Mouse (Mus musculus) limb, embryonic 14.5 days (tissue): Measurements from ENCODE around the gene Foxr1. TPM values are rescaled to one million over a fixed set of nuclear protein-coding genes. Genes with fewer than 3 reads are reported as not detected.

Experiments
- ATAC-seq: fragments of 200-750 bp; cut with Nextera tagmentation; 2 replicates; pipeline ENCODE4 v1.8.0; 2017; ENCODE audit warnings: low read depth, moderate number of reproducible peaks, moderate TSS enrichment; ENCODE audit not compliant: low FRiP score
- DNase-seq: peaks from one replicate; pipeline ENCODE4 v3.0.0-alpha.2; 2015; ENCODE audit warnings: low spot score
- H3K27ac ChIP-seq: fragments of 300-500 bp; sonication (generic); replicated peaks from 2 replicates; pipeline ENCODE4 v1.5.1; 2014; ENCODE audit warnings: low read depth, mild to moderate bottlenecking, low read length, moderate library complexity, mixed read lengths
- H3K27me3 ChIP-seq: fragments of 300-500 bp; sonication (generic); 2 replicates; pipeline ENCODE4 v1.6.1; 2014; ENCODE audit warnings: low read length, mixed read lengths; ENCODE audit not compliant: control insufficient read depth, insufficient read depth
- H3K36me3 ChIP-seq: fragments of 300-500 bp; sonication (generic); 2 replicates; pipeline ENCODE4 v1.6.1; 2014; ENCODE audit warnings: mild to moderate bottlenecking, low read length, moderate library complexity, mixed read lengths; ENCODE audit not compliant: control insufficient read depth, insufficient read depth
- H3K4me1 ChIP-seq: fragments of 300-500 bp; sonication (generic); 2 replicates; pipeline ENCODE4 v1.6.1; 2014; ENCODE audit warnings: antibody characterized with exemption, low read length, mixed read lengths; ENCODE audit not compliant: control insufficient read depth, insufficient read depth
- H3K4me2 ChIP-seq: fragments of 300-500 bp; sonication (generic); replicated peaks from 2 replicates; pipeline ENCODE4 v1.6.1; 2014; ENCODE audit warnings: low read depth, mild to moderate bottlenecking, low read length, moderate library complexity; ENCODE audit not compliant: severe bottlenecking
- H3K4me3 ChIP-seq: fragments of 300-500 bp; sonication (generic); replicated peaks from 2 replicates; pipeline ENCODE4 v1.5.1; 2014; ENCODE audit warnings: low read length
- H3K9ac ChIP-seq: fragments of 300-500 bp; sonication (generic); 2 replicates; pipeline ENCODE4 v1.6.1; 2014; ENCODE audit warnings: mild to moderate bottlenecking, low read depth, low read length, moderate library complexity; ENCODE audit not compliant: severe bottlenecking
- H3K9me3 ChIP-seq: fragments of 300-500 bp; sonication (generic); 2 replicates; pipeline ENCODE4 v1.6.1; 2016; ENCODE audit warnings: low read length; ENCODE audit not compliant: control insufficient read depth
- POLR2A ChIP-seq: fragments of 200-500 bp; IDR thresholded peaks from 2 replicates; pipeline ENCODE4 v1.8.0; 2012; ENCODE audit warnings: inconsistent platforms, mild to moderate bottlenecking, moderate library complexity, borderline replicate concordance; ENCODE audit not compliant: insufficient read depth, insufficient read length; ENCODE audit errors: extremely low read depth
- WGBS: fragments of 180-500 bp; shearing (Covaris S2); extraction: QIAGEN DNeasy Blood & Tissue Kit; methylation state at CpG from one replicate; pipeline ENCODE4 v1.1.7; 2014; 5-methylcytosine and 5-hydroxymethylcytosine counted together
- polyA plus RNA-seq, 2 experiments: library from polyadenylated mRNA; depleted of rRNA in 1 of 2; stranded (reverse) in 1 of 2; unstranded in 1 of 2; fragments of >200 nt; fragmentation: Nextera tagmentation in 1 of 2; extraction: Ambion mirVana in 1 of 2; gene quantifications; 2 replicates each; pipeline versions ENCODE4 v1.2.1 to v1.2.3; 2012 to 2014

Gene Foxr1
- polyA plus RNA-seq, 2 experiments: not detected

DNA sequence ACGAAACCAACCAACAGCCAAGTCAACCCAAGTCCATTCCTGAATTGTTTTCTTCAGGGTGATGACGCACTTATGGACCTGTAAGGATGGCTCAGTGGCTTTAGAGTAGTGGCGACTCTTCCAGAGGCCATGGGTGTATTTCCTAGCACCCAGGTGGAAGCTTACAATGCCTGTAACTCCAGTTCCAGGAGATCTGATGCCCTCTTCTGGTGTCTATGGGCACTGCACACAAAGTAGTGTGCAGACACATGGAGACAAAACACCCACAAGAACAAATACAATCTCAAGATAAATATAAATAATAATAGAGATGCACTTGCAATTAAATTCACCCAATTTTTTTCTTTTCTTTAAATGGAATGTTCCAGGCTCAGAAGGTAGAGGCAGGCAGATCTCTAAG lies 35.0 kb upstream of the Foxr1 start:
- Histone ChIP-seq H3K27me3 (no peaks in the 10 kb centered on the region), H3K9ac (no peak overlapping the region), H3K36me3 (no peaks in the 10 kb centered on the region), H3K4me2 (no peak overlapping the region), H3K9me3 (no peaks in the 10 kb centered on the region), H3K4me3 (no peak overlapping the region), H3K4me1 (peaks cover 15% of the 10 kb centered on the region), H3K27ac (no peak overlapping the region)
- 98% methylated on average over 3 of the region's 3 CpGs for WGBS
- ATAC-seq: no peak
- DNase-seq: no peak
- no peak for TF ChIP-seq POLR2A

DNA sequence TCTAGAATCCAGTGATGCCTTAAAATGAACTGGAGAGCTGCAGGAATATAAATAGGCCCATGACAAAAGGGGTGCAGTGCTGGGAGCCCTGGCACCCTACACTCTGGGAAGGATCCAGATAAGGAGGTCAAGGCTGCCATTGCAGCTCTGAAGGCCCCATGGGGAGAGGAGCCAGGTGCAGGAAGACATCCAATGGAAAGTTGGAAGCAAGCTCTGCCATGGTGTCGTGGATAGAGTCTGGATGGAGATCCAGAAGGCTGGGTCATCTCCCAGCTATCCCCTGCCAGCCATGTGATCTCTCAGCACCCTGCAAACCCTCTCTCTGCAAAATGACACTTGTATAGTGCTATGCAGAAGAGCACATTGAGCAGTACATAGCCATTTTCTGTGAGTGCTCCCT lies 33.4 kb upstream of the Foxr1 start:
- Histone ChIP-seq H3K4me2 (no peak overlapping the region), H3K27me3 (no peaks in the 10 kb centered on the region), H3K4me3 (no peak overlapping the region), H3K36me3 (no peaks in the 10 kb centered on the region), H3K27ac (no peak overlapping the region), H3K9me3 (no peaks in the 10 kb centered on the region), H3K9ac (no peak overlapping the region), H3K4me1 (peaks cover 12% of the 10 kb centered on the region)
- TF ChIP-seq POLR2A: no peak
- DNase-seq: no peak
- WGBS: 33% methylated on average over 1 of the region's 1 CpGs
- ATAC-seq: no peak

DNA sequence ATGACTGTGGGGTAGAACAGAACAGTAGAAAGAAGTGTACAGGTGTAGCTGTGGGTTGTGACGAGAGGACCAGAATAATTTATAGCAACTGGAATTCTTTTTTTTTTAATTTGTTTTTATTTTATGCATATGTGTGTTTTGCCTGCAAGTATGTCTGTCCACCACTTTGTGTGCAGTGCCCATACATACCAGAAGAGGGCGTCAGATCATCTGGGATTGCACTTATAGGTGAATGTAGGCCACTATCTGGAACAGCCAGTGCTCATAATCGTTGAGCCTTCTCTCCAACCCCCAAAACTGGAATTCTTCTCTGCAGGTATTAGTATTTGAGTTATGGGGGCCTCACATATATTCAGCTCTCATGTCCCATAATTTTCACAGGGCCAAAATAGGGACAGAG lies 32.2 kb upstream of the Foxr1 start:
- Histone ChIP-seq H3K9me3 (no peaks in the 10 kb centered on the region), H3K27me3 (no peaks in the 10 kb centered on the region), H3K36me3 (no peaks in the 10 kb centered on the region), H3K27ac (no peak overlapping the region), H3K4me2 (no peak overlapping the region), H3K9ac (no peak overlapping the region), H3K4me1 (peaks cover 12% of the 10 kb centered on the region), H3K4me3 (no peak overlapping the region)
- DNase-seq (no peak), ATAC-seq (no peak)
- WGBS: 62% methylated on average over 3 of the region's 3 CpGs
- TF ChIP-seq POLR2A: no peak

DNA sequence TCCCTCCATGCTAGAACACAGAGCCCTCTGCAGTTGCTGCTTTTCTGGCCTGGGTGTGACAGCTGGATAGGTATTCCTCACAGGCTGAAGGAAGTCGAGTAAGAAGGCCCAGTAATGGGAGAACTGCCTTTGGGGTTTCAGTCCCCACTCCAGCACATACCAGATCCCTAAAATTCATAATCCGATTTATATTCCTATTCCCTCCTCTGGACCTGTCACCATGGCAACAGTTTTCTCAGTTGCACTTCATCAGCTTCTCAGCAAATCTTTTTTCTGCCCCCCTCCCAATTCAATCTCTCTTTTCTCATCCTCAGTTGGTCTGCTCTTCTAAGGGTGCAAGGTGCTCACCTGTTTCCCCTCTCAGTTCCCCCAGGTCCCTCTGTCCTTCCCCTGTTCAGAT lies 27.9 kb upstream of the Foxr1 start:
- 42% methylated on average over 2 of the region's 2 CpGs for WGBS
- DNase-seq (no peak), ATAC-seq (no peak)
- Histone ChIP-seq H3K36me3 (no peaks in the 10 kb centered on the region), H3K4me2 (no peak overlapping the region), H3K9ac (no peak overlapping the region), H3K9me3 (no peaks in the 10 kb centered on the region), H3K27me3 (no peaks in the 10 kb centered on the region), H3K27ac (no peak overlapping the region), H3K4me3 (no peak overlapping the region), H3K4me1 (no peaks in the 10 kb centered on the region)
- no peak for TF ChIP-seq POLR2A

DNA sequence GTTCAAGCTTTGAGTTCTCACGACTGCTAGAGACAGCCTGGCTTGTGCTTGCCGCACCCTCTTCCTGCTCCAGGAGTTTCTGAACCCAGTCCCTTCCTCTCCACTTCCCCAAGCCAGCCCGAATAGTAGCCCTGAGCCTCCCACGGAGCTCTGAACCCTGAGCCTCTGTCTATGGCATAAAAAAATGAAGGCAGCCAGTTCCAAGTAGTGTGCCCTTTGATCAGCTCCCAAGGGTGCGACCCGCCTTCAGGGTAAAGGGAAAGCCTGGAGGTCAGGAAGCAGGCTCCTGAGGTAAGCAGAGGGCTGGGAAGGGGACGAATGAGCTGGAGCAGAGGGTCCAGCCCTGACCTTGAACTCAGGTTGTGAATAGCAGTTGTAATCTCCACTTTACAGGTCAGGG lies 27.3 kb upstream of the Foxr1 start:
- H3K4me2 ChIP-seq: no peak overlapping the region
- H3K27me3 ChIP-seq: no peaks in the 10 kb centered on the region
- DNase-seq: no peak
- H3K9me3 ChIP-seq: no peaks in the 10 kb centered on the region
- WGBS: 55% methylated on average over 7 of the region's 7 CpGs
- H3K4me1 ChIP-seq: no peaks in the 10 kb centered on the region
- H3K9ac ChIP-seq: no peak overlapping the region
- no peak overlapping the region for H3K27ac ChIP-seq
- no peak for ATAC-seq
- H3K4me3 ChIP-seq: no peak overlapping the region
- H3K36me3 ChIP-seq: no peaks in the 10 kb centered on the region
- TF ChIP-seq POLR2A: no peak

DNA sequence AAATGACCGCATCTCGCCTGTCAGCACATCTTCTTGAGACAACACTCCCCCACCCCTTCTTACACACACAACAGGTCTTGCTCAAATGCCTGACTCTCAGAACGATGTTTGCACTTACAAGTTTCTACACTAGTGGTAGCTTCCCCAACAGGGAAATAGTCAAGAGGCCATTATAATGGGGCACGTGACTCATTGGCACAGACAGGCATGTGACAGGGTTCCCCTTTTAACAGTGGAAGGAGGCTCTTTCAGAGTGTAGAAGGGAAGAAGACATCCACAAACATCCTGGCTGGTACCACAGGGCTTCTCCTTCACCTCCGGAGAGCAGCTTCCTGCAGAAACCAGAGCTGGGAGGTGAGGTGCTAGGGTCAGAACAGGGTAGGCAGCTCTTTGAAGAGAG lies 21.0 kb upstream of the Foxr1 start:
- Histone ChIP-seq H3K4me1 (no peaks in the 10 kb centered on the region), H3K9ac (no peak overlapping the region), H3K27ac (no peak overlapping the region), H3K4me2 (no peak overlapping the region), H3K27me3 (no peaks in the 10 kb centered on the region), H3K9me3 (no peaks in the 10 kb centered on the region), H3K4me3 (no peak overlapping the region), H3K36me3 (no peaks in the 10 kb centered on the region)
- 85% methylated on average over 5 of the region's 5 CpGs for WGBS
- no peak for TF ChIP-seq POLR2A
- DNase-seq (no peak), ATAC-seq (no peak)
